Mouse (Mus musculus) neural tube, embryonic 12.5 days (tissue): ENCODE results near the gene Flt3. TPM values are rescaled to one million over a fixed set of nuclear protein-coding genes. Genes with fewer than 3 reads are reported as not detected.

Experiments used
- ATAC-seq: fragments of 200-750 bp; cut with Nextera tagmentation; 2 replicates; pipeline ENCODE4 v1.8.0; 2017; ENCODE audit warnings: low read depth, mild to moderate bottlenecking, moderate TSS enrichment, moderate library complexity; ENCODE audit not compliant: low FRiP score
- H3K27ac ChIP-seq: fragments of 300-500 bp; sonication (generic); 2 replicates; pipeline ENCODE4 v1.5.1; 2016
- H3K27me3 ChIP-seq: fragments of 300-500 bp; sonication (generic); replicated peaks from 2 replicates; pipeline ENCODE4 v1.6.1; 2016; ENCODE audit warnings: mild to moderate bottlenecking
- H3K36me3 ChIP-seq: fragments of 300-500 bp; sonication (generic); 2 replicates; pipeline ENCODE4 v1.6.1; 2016; ENCODE audit warnings: mild to moderate bottlenecking
- H3K4me1 ChIP-seq: fragments of 300-500 bp; sonication (generic); 2 replicates; pipeline ENCODE4 v1.6.1; 2016
- H3K4me2 ChIP-seq: fragments of 300-500 bp; sonication (generic); replicated peaks from 2 replicates; pipeline ENCODE4 v1.6.1; 2016; ENCODE audit warnings: mild to moderate bottlenecking
- H3K4me3 ChIP-seq: fragments of 300-500 bp; sonication (generic); 2 replicates; pipeline ENCODE4 v1.5.1; 2016
- H3K9ac ChIP-seq: fragments of 300-500 bp; sonication (generic); 2 replicates; pipeline ENCODE4 v1.6.1; 2016; ENCODE audit warnings: mild to moderate bottlenecking
- H3K9me3 ChIP-seq: fragments of 300-500 bp; sonication (generic); 2 replicates; pipeline ENCODE4 v1.6.1; 2016; ENCODE audit warnings: mild to moderate bottlenecking
- WGBS: fragments of 180-500 bp; shearing (Covaris S2); methylation state at CpG from one replicate; pipeline ENCODE4 v1.1.7; 2016; 5-methylcytosine and 5-hydroxymethylcytosine counted together
- polyA plus RNA-seq: library from polyadenylated mRNA; unstranded; fragments of >200 nt; fragmentation: Nextera tagmentation; extraction: Ambion mirVana; gene quantifications from 2 replicates; pipeline ENCODE4 v1.2.1, GENCODE M21; 2016

The Flt3 gene
- polyA plus RNA-seq, result 0.15 and 0.49 TPM in 2 replicates

DNA sequence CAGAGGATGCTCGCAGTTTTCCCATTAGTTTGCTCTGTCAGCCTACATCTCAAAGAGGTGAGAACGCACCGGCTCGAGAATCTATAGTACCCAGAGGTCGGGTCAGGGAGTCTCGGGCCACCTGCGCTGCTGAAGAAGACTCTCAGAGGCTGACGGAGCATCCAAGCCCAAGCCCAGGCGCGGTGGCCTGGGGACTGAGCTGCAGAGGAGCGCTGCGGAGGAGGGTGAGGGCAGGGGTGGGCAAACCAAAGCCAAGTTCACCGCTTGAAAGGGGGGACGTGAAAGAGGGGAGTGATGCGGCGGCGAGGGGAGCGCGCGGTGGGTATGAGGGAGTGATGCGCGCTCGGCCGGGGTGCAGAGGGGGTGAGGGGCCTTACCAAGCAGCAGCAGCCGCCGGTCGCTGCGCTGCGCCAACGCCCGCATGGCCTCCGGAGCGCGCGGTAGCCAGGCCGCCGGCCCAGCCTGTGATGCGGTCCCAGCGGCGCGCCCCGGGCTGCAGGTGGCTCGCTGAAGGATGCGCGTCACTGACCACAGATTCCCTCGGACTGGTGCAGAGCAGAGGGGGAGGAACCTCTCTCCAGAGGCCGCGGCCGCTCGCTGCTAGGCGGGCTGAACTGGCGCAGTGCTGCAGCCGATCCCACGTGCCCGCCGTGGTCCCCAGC lies at the start of gene Flt3:
Flt3 (minus strand) TSS at position 647 of the 662 bp plus-strand sequence.
- Histone ChIP-seq H3K36me3 (no peaks in the 10 kb centered on the region), H3K4me2 (peak within 1 kb of the TSS; percentile 74), H3K4me3 (peak within 1 kb of the TSS; percentile 42), H3K27me3 (peaks cover 48% of the 10 kb centered on the region), H3K9ac (peak within 1 kb of the TSS; percentile 33; the same call in 1 of the 2 replicates), H3K27ac (no peak within 1 kb of the TSS), H3K9me3 (no peaks in the 10 kb centered on the region), H3K4me1 (peaks cover 10% of the 10 kb centered on the region; the same call in 1 of the 2 replicates)
- under 1% methylated on average over 56 of the region's 56 CpGs for WGBS
- ATAC-seq, result peak; percentile 65

- Histone ChIP-seq H3K27me3 (no peaks in the 10 kb centered on the region), H3K27ac (no peak overlapping the region), H3K9ac (no peak overlapping the region), H3K9me3 (no peaks in the 10 kb centered on the region), H3K4me1 (no peaks in the 10 kb centered on the region), H3K4me3 (no peak overlapping the region), H3K4me2 (no peak overlapping the region), H3K36me3 (no peaks in the 10 kb centered on the region; the same call in 1 of the 2 replicates)
- no peak for ATAC-seq
- 78% methylated on average over 4 of the region's 4 CpGs for WGBS
Observed at GRCm38 (mm10) chr5:147448933-147449332, 48.6 kb upstream of the Flt3 start.

GRCm38 (mm10) chr5:147448526-147448925 lies 48.2 kb upstream of the Flt3 start:
- H3K4me2 ChIP-seq, result no peak overlapping the region
- no peaks in the 10 kb centered on the region for H3K4me1 ChIP-seq
- H3K9me3 ChIP-seq, result no peaks in the 10 kb centered on the region
- WGBS, result 42% methylated on average over 4 of the region's 4 CpGs
- no peak overlapping the region for H3K4me3 ChIP-seq
- no peaks in the 10 kb centered on the region; the same call in 1 of the 2 replicates for H3K36me3 ChIP-seq
- no peak for ATAC-seq
- H3K9ac ChIP-seq, result no peak overlapping the region
- no peak overlapping the region for H3K27ac ChIP-seq
- no peaks in the 10 kb centered on the region for H3K27me3 ChIP-seq

DNA sequence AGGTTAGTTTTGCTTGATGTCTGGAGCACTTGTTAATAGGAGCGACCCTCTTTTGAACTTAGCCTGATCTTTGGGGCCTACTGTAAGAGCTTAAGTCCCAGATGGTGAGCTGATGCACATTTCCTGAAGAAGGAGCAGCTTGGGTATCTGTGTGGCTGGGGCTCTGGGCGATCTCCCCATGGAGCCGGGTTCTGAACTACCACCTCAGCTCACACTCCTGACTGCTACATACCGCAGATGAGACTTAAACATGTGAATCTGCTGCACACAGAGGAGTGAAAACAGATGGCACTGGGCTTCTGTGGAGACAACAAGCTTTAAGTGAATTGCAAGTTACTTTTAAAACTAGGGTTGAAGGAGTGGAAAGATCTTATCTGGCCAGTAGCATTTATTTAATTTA lies 45.0 kb upstream of the Flt3 start:
- WGBS, result 89% methylated on average over 4 of the region's 4 CpGs
- H3K27me3 ChIP-seq, result no peaks in the 10 kb centered on the region
- ATAC-seq, result no peak
- H3K27ac ChIP-seq, result no peak overlapping the region
- H3K4me3 ChIP-seq, result no peak overlapping the region
- H3K36me3 ChIP-seq, result no peaks in the 10 kb centered on the region
- H3K4me1 ChIP-seq, result no peaks in the 10 kb centered on the region
- no peak overlapping the region for H3K9ac ChIP-seq
- H3K4me2 ChIP-seq, result no peak overlapping the region
- no peaks in the 10 kb centered on the region for H3K9me3 ChIP-seq

GRCm38 (mm10) chr5:147444757-147445156 lies 44.5 kb upstream of the Flt3 start:
- WGBS, result 95% methylated on average over 2 of the region's 2 CpGs
- Histone ChIP-seq H3K9me3 (no peaks in the 10 kb centered on the region), H3K4me2 (no peak overlapping the region), H3K27me3 (no peaks in the 10 kb centered on the region), H3K4me1 (no peaks in the 10 kb centered on the region), H3K36me3 (no peaks in the 10 kb centered on the region), H3K27ac (no peak overlapping the region), H3K4me3 (no peak overlapping the region), H3K9ac (no peak overlapping the region)
- ATAC-seq, result no peak

GRCm38 (mm10) chr5:147444298-147444697 lies 44.0 kb upstream of the Flt3 start:
- Histone ChIP-seq H3K36me3 (no peaks in the 10 kb centered on the region), H3K4me3 (no peak overlapping the region), H3K4me1 (no peaks in the 10 kb centered on the region), H3K27ac (no peak overlapping the region), H3K4me2 (no peak overlapping the region), H3K9ac (no peak overlapping the region), H3K27me3 (no peaks in the 10 kb centered on the region), H3K9me3 (no peaks in the 10 kb centered on the region)
- WGBS, result 92% methylated on average over 6 of the region's 6 CpGs
- ATAC-seq, result no peak

DNA sequence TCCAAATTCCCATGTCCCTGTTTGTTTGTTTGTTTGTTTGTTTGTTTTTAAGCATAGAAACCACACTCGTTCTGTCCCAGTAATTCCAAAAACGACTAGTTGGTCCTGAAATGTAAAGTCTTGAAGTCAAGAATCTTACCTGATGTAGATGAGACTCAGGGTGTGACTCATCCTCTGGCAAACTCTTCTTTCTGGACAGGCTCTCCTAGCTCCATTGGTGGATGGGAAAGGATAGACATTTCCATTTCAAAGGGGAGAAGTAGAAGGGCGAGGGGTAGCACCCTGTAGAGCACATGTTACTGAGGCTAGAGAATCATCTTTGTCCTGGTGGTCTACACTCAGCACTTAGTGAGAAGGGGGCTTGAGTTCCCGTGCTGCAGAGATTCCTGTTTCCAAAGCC lies 42.5 kb upstream of the Flt3 start:
- Histone ChIP-seq H3K27ac (no peak overlapping the region), H3K4me1 (no peaks in the 10 kb centered on the region), H3K4me2 (no peak overlapping the region), H3K9me3 (no peaks in the 10 kb centered on the region), H3K27me3 (no peaks in the 10 kb centered on the region), H3K36me3 (no peaks in the 10 kb centered on the region), H3K9ac (no peak overlapping the region), H3K4me3 (no peak overlapping the region)
- WGBS, result 79% methylated on average over 4 of the region's 4 CpGs
- no peak for ATAC-seq

- ATAC-seq, result no peak
- no peaks in the 10 kb centered on the region for H3K36me3 ChIP-seq
Observed at GRCm38 (mm10) chr5:147441979-147442378, 41.7 kb upstream of the Flt3 start.

GRCm38 (mm10) chr5:147440996-147441507 lies 40.8 kb upstream of the Flt3 start:
- WGBS, result 81% methylated on average over 3 of the region's 3 CpGs
- H3K4me1 ChIP-seq, result no peaks in the 10 kb centered on the region
- no peak overlapping the region for H3K4me3 ChIP-seq
- H3K27ac ChIP-seq, result no peak overlapping the region
- no peaks in the 10 kb centered on the region for H3K9me3 ChIP-seq
- H3K9ac ChIP-seq, result no peak overlapping the region
- no peaks in the 10 kb centered on the region for H3K27me3 ChIP-seq
- no peak for ATAC-seq
- H3K4me2 ChIP-seq, result no peak overlapping the region
- no peaks in the 10 kb centered on the region for H3K36me3 ChIP-seq

More at GRCm38 (mm10) chr5:147441979-147442378, 41.7 kb upstream of the Flt3 start:
- H3K4me3 ChIP-seq, result no peak overlapping the region
- no peaks in the 10 kb centered on the region for H3K27me3 ChIP-seq
- H3K9me3 ChIP-seq, result no peaks in the 10 kb centered on the region
- H3K4me1 ChIP-seq, result no peaks in the 10 kb centered on the region
- 91% methylated on average over 1 of the region's 1 CpGs for WGBS
- H3K27ac ChIP-seq, result no peak overlapping the region
- H3K9ac ChIP-seq, result no peak overlapping the region
- H3K4me2 ChIP-seq, result no peak overlapping the region

- Histone ChIP-seq H3K36me3 (no peaks in the 10 kb centered on the region), H3K4me3 (no peak overlapping the region), H3K9me3 (no peaks in the 10 kb centered on the region), H3K4me1 (peaks cover 12% of the 10 kb centered on the region), H3K9ac (no peak overlapping the region), H3K4me2 (no peak overlapping the region), H3K27ac (no peak overlapping the region), H3K27me3 (no peaks in the 10 kb centered on the region)
- WGBS, result 84% methylated on average over 5 of the region's 5 CpGs
- no peak for ATAC-seq
Observed at GRCm38 (mm10) chr5:147436491-147436890, 36.2 kb upstream of the Flt3 start.

- H3K4me1 ChIP-seq, result peaks cover 12% of the 10 kb centered on the region
- no peak overlapping the region for H3K4me2 ChIP-seq
- H3K4me3 ChIP-seq, result no peak overlapping the region
- no peak overlapping the region for H3K9ac ChIP-seq
- no peaks in the 10 kb centered on the region for H3K27me3 ChIP-seq
- H3K9me3 ChIP-seq, result no peaks in the 10 kb centered on the region
- no peaks in the 10 kb centered on the region for H3K36me3 ChIP-seq
- WGBS, result 83% methylated on average over 2 of the region's 2 CpGs
- H3K27ac ChIP-seq, result no peak overlapping the region
- ATAC-seq, result no peak
Observed at GRCm38 (mm10) chr5:147435751-147436150, 35.5 kb upstream of the Flt3 start.

- no peak overlapping the region for H3K4me2 ChIP-seq
Observed at GRCm38 (mm10) chr5:147435224-147435623, 34.9 kb upstream of the Flt3 start.

DNA sequence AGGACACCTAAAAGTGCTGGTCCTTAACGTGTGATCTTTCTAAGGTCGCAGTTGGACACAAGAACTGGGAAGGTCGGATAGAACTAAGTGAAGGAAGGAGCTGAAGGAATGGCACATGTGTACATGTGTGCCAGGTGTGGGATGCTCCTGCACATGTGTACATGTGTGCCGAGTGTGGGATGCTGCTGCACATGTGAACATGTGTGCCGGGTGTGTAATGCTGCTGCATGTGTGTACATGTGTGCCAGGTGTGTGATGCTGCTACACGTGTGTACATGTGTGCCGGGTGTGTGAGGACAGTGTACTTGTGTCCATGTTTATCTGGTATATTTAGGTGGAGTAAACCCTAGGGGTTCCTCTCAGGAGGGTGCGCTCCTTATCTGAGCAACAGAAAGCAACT lies 32.6 kb upstream of the Flt3 start:
- Histone ChIP-seq H3K27me3 (no peaks in the 10 kb centered on the region), H3K9me3 (no peaks in the 10 kb centered on the region), H3K36me3 (no peaks in the 10 kb centered on the region), H3K4me2 (no peak overlapping the region), H3K4me1 (peaks cover 19% of the 10 kb centered on the region), H3K27ac (no peak overlapping the region), H3K9ac (no peak overlapping the region), H3K4me3 (no peak overlapping the region)
- 91% methylated on average over 8 of the region's 8 CpGs for whole genome bisulfite sequencing
- ATAC-seq, result no peak

More at GRCm38 (mm10) chr5:147435224-147435623, 34.9 kb upstream of the Flt3 start:
- Histone ChIP-seq H3K36me3 (no peaks in the 10 kb centered on the region), H3K4me3 (no peak overlapping the region), H3K27ac (no peak overlapping the region), H3K9me3 (no peaks in the 10 kb centered on the region), H3K9ac (no peak overlapping the region), H3K27me3 (no peaks in the 10 kb centered on the region), H3K4me1 (peaks cover 12% of the 10 kb centered on the region)
- 78% methylated on average over 4 of the region's 4 CpGs for WGBS
- no peak for ATAC-seq
